Mouse (Mus musculus): ENCODE data around the gene Grm1.

The Grm1 gene

DNA sequence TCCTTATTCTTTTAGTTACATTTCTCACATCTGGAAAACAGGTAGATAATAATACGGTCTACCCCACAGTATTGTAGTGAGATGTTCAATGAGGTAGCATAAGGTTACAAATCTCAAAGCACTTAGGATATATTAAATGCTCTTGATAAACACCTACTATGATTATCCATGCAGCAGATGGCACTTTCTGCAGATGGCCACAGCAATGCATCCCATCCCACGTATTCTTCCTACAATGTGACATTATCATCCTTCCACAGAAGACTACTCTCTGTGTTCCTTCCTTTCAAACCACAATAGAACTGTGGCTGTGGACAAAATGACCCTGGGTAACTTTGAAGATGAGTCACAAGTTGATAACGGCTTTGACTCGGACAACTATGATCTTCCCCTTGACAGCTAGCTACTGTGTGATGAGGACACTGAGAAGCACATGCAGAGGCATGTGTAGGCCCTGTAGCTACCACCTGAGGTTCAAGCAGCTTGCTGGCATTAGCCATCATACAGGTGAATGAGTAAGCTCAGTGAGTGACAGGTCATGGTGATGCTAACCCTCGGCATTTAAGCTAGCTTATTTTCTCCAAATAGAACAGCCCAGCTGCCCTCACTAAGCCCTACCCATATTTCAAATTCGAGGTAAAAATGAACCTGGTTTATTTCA lies 117.5 kb downstream of the Grm1 start:
- no peak for DNase-seq

DNA sequence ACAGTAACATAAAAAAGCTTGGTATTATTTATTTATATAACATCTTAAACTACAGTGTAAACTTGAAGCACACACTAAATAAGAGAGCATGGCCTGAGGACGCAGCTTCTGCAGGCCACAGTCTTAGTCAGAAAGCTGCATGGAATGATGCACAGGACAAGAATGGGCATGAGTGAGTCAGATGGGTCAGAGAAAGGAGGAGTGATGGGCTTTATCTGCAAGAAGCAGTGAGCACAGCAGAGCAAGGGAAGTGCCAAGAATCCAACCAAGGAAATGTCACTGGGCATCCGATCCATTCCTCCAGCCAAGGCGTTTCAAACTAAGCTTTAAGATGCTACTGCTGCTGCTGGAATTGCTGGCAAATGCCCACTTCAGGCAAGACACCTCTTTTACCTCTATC lies 131.6 kb downstream of the Grm1 start:
- DNase-seq: no peak

- no peak for DNase-seq
Observed at GRCm38 (mm10) chr10:10949172-10949571, 133.0 kb downstream of the Grm1 start.

DNA sequence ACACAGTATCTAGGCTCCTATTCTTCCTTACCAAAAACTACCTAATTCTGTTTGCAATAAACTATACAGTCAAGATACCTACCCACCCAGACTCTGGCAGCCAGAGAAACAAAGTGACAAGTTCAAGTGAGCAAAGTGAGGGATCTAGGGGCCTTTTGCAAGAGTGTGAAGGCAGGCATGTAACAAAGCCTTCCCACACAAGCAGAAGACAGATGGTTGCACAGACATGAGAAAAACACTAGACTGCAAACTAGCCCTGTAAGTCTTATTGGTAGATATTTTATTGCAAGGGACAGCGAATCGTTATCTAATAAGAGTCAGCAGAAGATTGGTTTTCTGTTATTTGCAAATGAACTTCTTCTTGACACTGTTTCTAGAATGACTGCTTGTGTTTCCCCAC lies 134.6 kb downstream of the Grm1 start:
- no peak for DNase-seq

DNA sequence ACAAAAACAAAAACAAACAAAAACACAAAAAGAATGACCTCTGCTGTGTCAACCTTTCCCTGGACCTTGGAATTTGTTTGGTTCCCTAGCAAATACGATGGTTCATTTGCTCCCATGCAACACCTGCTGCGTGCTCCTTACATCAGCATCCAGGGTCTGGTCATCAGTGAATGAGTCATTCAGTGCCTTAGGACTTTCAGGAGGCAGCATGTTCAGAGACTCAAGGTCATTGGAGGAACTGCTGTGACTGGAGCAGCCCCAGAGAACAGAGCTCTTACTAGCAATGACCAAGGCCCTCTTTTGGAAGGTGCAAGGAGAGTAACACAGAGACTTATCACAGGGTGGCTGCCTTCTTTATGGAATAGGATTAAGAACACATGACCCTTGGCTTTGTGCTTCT lies 138.2 kb downstream of the Grm1 start:
- DNase-seq: no peak

DNA sequence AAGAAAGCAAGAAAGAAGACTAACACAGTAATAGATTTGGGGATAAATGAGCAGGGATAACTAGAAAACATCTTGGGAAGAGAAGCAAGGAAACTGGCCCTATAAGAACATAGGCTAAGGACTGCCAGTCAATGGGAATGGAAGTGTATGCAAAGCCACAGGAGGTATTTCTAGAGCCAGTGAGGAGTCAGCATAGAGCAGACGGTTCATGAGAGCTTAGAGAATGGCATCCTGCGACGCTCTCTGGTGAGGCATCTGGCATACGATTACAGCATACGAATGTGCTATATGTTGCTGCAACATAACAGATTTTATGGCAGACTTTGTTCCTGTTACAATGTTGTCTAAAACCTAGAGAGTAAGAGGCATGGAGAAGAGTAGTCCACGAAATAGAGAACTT lies 139.9 kb downstream of the Grm1 start:
- DNase-seq: no peak

GRCm38 (mm10) chr10:10935806-10936205 lies 146.3 kb downstream of the Grm1 start:
- DNase-seq: no peak

DNA sequence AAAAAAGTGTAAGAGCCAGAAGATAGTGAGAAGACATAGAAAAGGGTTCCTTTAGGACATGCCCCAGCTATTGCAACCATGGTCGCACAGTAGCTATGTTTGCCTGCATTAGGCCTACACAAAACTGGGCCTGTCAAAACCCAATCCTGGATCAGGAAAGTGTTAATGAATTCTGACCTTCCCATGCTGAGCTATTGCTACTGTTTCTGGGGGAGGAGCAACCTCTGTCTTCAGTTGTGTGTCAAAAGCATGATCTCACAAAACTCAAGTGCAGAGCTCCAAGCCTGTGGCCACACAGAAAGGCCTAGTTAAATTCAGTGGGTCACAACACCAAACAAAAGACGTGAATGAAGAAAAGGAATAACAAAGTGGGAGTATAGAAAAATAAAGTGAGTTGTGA lies 152.5 kb downstream of the Grm1 start:
- DNase-seq: peak; percentile 7

DNA sequence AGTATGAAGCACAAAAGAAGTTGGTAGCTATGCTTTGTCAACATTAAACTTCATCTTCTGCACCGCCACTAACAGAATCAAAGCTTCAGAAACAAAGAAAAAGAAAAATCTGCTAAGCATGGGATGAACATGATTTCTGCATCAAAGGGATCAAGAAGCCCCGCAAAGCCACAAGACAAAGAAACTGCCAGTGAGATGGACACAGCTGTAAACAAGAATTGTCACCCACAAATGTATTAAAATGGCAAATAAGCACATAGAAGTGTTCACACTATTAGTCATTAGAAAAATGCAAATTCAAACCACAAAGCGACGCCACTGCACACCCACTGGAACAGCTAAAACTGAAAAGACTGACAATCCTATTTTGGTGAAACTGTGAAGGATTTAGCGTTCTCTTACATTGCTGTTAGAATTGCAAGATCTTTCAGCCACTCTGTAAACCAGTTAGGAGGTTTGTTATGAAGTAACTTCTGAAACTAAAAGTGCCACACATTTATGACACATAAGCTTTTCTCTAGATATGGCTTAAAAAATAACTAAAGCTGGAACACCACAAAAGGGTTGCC lies 153.3 kb downstream of the Grm1 start:
- no peak for DNase-seq

DNA sequence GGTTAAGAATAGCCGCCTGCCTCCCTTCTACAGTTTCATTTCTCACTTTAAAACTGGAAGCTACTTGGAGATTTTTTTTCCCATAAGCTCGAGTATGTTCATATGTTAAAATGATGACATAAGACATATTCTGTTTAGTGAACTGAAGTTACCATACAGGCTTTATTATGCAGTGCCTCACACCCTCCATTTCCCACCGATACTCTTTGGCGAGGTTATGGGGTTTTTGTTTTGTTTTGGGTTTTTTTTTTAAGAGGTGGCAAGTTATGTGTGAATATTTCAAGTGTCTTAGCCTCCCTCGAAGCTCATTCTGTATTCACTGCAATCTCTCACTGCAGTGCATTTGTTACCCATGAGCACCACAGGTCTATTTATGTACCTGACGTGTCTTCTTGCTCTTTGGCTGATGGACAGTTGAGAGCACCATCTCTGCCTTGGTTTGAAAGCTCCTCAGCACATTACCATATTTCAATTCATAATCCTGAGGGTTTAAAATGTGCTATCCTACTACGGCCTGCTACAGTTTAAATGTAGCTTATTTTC lies 164.2 kb downstream of the Grm1 start:
- DNase-seq: no peak

- no peak for DNase-seq
Observed at GRCm38 (mm10) chr10:10913621-10914020, 168.5 kb downstream of the Grm1 start.

DNA sequence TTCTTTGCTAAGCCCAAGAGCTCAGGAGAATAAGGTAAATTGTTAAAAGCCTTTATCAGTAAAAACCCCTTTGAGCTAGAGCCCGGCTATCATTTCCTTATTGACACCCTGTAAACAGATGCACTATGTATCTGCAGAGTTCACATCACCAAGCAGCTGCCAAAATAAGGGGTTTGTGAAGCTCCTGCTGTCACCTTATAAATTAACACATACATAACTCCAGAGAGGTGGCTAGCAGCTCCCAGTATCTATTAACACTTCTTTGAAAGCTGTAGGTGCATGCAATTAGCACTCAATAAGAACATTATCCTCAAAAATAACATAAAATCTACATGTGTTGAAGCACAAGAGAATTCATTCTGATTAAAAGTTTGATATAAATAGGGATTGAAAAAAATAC lies 191.9 kb downstream of the Grm1 start:
- DNase-seq: no peak

GRCm38 (mm10) chr10:10888521-10888920 lies 193.6 kb downstream of the Grm1 start:
- DNase-seq: no peak

DNA sequence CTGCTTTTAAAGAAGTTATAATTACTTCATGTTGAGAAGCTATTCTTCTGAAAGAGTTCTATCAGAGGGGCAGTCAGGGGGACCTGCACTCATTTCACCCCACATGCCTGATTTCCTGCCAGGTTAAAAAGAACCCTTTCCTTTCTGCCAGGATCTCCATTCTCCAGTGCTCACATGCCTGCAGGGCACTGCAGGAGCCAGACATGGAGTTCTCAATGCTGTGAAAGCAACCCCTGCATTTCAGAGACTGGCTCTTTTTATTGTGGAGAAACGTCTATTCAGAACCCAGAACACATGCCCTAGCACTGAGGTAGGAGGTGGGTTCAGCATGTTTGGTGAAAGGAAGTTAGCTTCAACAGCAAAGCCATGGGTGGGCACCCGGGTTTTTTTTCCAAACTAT lies 197.2 kb downstream of the Grm1 start:
- DNase-seq: no peak

DNA sequence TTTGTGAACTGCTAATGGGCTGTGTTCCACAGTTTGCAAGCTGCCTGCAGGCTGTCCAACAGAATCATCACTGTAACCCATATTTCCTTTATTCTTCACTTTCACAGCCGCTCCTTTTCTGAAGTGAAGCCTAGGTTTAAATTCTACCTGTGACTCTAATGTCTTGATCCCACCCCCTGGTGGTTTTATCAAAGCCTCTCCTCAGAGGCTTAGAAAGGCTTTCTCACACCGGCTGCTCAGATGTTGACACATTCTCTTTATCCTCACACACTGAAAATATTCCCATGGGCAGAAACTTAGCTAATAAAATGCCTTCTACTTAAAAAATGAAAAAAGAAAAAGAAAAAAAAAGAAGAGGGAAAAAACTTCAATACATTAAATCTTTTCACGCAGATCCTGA lies 210.0 kb downstream of the Grm1 start:
- DNase-seq: no peak

- DNase-seq: no peak
Observed at GRCm38 (mm10) chr10:10870271-10870670, 211.9 kb downstream of the Grm1 start.

DNA sequence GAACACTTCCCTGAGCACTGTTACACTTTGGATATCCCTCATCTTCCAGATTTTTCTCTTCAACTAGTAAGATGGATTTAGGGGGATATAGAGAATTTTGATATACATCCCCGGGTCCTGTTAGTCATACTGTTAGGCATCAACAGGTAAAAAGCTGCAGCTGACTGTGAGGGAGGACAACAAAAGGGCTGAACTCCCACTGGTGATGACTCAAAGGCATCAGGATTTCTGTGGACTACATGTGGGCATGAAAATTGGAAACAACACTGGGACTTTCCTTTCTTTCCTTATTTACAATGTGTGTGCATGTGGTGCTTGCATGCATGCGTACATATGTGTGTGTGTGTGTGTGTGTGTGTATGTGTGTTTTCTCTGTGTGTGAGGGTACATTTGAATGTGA lies 215.9 kb downstream of the Grm1 start:
- no peak for DNase-seq

DNA sequence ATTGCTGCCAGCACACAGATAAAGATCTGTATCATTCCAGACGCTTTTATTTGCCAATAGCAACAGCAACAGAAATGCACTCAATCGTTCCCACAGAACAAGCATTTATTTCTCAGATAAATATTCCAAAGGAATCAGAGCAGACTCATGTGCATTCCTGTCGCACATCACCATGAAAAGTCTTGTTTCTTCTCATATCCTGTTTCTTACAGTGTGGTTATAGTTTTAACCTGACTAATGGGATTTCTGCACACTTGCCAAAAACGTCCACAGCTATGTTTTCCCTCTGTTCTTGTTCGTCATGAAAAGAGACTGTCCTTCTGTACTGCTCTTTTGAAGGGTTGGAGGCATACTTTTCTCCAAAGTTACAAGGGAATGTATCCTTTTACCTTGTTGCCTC lies 217.4 kb downstream of the Grm1 start:
- DNase-seq: no peak

- peak; percentile 4 for DNase-seq
Observed at GRCm38 (mm10) chr10:10847376-10848286, 234.5 kb downstream of the Grm1 start.

DNA sequence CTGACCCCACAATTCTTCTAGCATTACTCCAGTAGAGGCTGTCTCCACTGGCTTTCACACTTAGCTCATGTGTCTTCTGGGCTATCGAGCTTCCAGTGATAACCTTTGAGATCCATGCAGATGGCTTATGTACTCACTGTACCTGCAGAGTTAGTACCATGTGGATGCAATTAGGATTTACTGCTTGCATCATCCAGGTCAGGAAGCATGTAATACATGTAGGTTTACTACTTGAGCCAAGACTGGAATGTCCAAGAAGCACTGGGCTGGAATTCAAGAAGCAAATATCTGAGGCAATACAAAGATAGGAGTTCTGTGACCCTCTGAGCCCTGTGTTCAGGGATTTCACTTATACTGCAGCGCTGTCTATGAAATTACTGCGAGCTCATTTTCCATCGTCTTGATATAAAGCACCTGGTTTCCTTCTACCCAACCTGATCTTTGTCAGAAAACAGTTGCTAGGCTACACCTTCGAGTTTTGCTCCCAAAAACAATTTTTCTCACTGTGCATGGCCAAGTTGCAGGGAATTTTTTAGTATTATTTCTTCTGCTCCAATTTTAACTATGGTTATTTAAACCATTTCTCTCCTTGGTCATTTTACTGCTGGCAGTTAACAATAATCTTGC lies 237.0 kb downstream of the Grm1 start:
- no peak for DNase-seq

DNA sequence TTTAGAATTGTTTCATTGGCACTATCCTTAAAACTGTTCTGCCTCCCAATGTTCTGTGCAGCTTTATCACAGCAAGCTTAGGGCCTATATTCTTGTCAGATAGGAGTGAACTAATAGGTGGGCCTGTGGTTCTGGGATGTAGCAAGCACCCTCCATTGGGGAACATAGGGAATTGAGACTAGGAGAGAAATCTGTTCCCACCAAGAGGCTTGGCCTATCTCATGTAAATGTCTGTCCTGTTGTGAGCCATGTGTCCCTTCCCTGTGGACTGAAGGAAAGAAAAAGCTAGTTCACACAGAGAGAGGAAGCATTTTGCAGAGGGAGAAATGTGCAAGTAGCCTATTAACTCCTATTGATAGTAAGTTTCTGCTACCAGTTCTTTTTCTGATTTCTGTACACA lies 246.8 kb downstream of the Grm1 start:
- DNase-seq: no peak

DNA sequence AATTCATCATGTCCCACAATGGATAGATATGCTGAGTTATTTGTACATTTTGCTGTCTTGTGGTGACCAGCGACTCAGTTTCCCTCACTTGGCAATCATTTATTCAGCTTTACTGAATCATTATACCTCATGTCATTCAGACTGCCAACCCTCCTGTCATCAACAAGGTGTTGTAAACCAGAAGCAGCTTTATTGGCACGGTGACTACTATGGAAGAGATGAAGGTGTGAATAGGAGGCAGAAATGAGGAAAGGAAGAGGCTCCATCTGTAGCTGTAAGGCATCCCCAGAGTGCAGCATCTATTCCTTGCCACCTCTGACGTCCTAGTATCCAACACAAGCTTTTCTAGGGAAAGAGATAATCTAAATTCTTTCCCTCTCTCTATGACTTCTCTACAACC lies 247.3 kb downstream of the Grm1 start:
- no peak for DNase-seq

- DNase-seq: no peak
Observed at GRCm38 (mm10) chr10:10831141-10831540, 251.0 kb downstream of the Grm1 start.

All from embryo, embryonic 11 days (tissue).